Mouse (Mus musculus) myocyte (in vitro differentiated cells): ENCODE data around the gene Heg1.

ENCODE experiments used
- CEBPB ChIP-seq: IDR thresholded peaks from 2 replicates; pipeline ENCODE4 v1.6.1; 2011; ENCODE audit warnings: mild to moderate bottlenecking, moderate library complexity; ENCODE audit not compliant: poor library complexity, insufficient read depth, severe bottlenecking
- POLR2A ChIP-seq: IDR thresholded peaks from one replicate; pipeline ENCODE4 v1.6.1; 2011; ENCODE audit warnings: low read depth, mild to moderate bottlenecking, control low read depth, moderate library complexity; ENCODE audit not compliant: insufficient read length

DNA sequence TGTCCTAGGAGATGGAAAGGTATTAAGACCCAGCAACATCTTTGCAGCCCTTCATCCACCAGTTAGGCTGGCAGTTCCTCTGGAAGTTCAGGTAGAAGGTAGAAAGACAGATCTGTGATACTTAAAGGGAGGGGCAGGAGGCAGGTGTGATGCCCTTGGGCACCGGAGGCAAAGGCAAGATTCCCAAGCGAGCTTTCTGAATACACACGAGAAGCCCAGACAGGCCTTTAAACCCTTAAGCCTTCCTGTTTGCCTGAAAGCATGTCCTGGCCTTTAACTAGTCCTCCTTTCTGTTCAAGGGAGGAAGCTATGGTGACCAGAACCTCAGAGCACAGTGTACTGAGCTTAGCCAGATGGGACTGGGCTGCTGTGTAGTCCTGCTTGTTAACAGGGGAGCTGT lies 1.5 kb upstream of the Heg1 start:
- no peak for TF ChIP-seq POLR2A
- TF ChIP-seq CEBPB = no peak
